Mouse (Mus musculus): ENCODE results near the gene Grhpr. TPM values are rescaled to one million over a fixed set of nuclear protein-coding genes. Genes with fewer than 3 reads are reported as not detected.
"Not testable (repeated sequence)": the region's sequence is repeated elsewhere in the genome, so short reads cannot be mapped to it uniquely, and the experiment has no call there.

The Grhpr gene
- polyA plus RNA-seq, 1 experiment from 2014 or later: 48.8 TPM

DNA sequence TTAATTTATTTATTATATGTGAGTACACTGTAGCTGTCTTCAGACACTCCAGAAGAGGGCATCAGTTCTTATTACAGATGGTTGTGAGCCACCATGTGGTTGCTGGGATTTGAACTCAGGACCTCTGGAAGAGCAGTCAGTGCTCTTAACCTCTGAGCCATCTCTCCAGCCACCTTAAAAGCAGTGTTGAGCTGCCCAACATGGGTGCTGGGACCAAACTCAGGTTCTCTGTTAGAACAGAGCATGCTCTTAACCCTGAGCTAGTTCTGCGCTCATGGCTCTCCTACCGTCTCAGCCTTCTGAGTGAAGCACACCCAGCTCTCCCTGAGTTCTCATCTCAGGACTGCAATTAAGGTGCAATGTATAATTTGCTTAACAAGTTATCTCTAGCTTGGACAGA, 35.1 kb upstream of the Grhpr start:
- H3K36me3 ChIP-seq (ENCODE audit: control insufficient read depth, insufficient read depth, low read length); H3K27me3 ChIP-seq (ENCODE audit: control insufficient read depth, insufficient read depth, low read length); ATAC-seq (replicated peaks; ENCODE audit: low FRiP score); H3K9ac ChIP-seq (ENCODE audit: low read length); H3K4me1 ChIP-seq (replicated peaks; ENCODE audit: control insufficient read depth, insufficient read depth, low read length); DNase-seq (ENCODE audit: low spot score); H3K9me3 ChIP-seq (ENCODE audit: control insufficient read depth, low read length); H3K27ac ChIP-seq (ENCODE audit: low read depth, low read length); H3K4me3 ChIP-seq (ENCODE audit: low read depth, low read length); H3K4me2 ChIP-seq (ENCODE audit: low read depth, low read length, severe bottlenecking): not testable (repeated sequence)
- WGBS: 94% methylated on average over 2 of the region's 2 CpGs

- H3K9ac ChIP-seq (ENCODE audit: low read length): no peak overlapping the region
- WGBS: 93% methylated on average over 5 of the region's 5 CpGs
These were observed 33.7 kb upstream of the Grhpr start for GRCm38 (mm10) chr4:44947464-44947863.

DNA sequence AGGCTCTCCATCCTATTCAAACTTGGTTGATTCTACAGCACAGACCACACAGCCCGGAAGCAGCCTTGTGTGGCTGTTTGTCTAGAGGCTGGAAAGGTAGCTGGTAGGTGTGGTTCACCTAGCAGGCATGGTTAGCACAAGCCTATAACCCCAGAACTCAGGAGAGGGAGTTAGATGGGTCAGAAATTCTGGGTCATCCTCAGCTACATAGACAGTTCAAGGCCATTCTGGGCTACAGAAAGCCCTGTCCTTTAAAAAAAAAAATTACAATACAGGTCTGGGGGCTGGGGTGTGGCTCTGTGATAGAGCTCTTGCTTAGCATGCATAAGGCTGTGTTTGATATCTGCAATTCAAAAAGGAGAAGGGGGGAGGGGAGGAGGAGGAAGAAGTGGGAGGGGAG, 32.9 kb upstream of the Grhpr start:
- no peaks in the 10 kb centered on the region for H3K36me3 ChIP-seq (ENCODE audit: control insufficient read depth, insufficient read depth, low read length)
- no peak overlapping the region for H3K9ac ChIP-seq (ENCODE audit: low read length)
- no peak for ATAC-seq (replicated peaks; ENCODE audit: low FRiP score)
- no peak for DNase-seq (ENCODE audit: low spot score)
- no peaks in the 10 kb centered on the region for H3K9me3 ChIP-seq (ENCODE audit: control insufficient read depth, low read length)
- no peak overlapping the region for H3K4me3 ChIP-seq (ENCODE audit: low read depth, low read length)
- H3K4me2 ChIP-seq (ENCODE audit: low read depth, low read length, severe bottlenecking): no peak overlapping the region
- H3K4me1 ChIP-seq (replicated peaks; ENCODE audit: control insufficient read depth, insufficient read depth, low read length): no peaks in the 10 kb centered on the region
- H3K27ac ChIP-seq (ENCODE audit: low read depth, low read length): no peak overlapping the region
- WGBS: 86% methylated on average over 1 of the region's 1 CpGs
- H3K27me3 ChIP-seq (ENCODE audit: control insufficient read depth, insufficient read depth, low read length): no peaks in the 10 kb centered on the region

More at GRCm38 (mm10) chr4:44947464-44947863, 33.7 kb upstream of the Grhpr start:
- no peak for ATAC-seq (replicated peaks; ENCODE audit: low FRiP score)
- no peak for DNase-seq (ENCODE audit: low spot score)
- no peak overlapping the region for H3K4me2 ChIP-seq (ENCODE audit: low read depth, low read length, severe bottlenecking)
- H3K27me3 ChIP-seq (ENCODE audit: control insufficient read depth, insufficient read depth, low read length): no peaks in the 10 kb centered on the region
- no peak overlapping the region for H3K27ac ChIP-seq (ENCODE audit: low read depth, low read length)
- no peaks in the 10 kb centered on the region for H3K9me3 ChIP-seq (ENCODE audit: control insufficient read depth, low read length)
- no peaks in the 10 kb centered on the region for H3K4me1 ChIP-seq (replicated peaks; ENCODE audit: control insufficient read depth, insufficient read depth, low read length)
- H3K4me3 ChIP-seq (ENCODE audit: low read depth, low read length): no peak overlapping the region
- H3K36me3 ChIP-seq (ENCODE audit: control insufficient read depth, insufficient read depth, low read length): no peaks in the 10 kb centered on the region

DNA sequence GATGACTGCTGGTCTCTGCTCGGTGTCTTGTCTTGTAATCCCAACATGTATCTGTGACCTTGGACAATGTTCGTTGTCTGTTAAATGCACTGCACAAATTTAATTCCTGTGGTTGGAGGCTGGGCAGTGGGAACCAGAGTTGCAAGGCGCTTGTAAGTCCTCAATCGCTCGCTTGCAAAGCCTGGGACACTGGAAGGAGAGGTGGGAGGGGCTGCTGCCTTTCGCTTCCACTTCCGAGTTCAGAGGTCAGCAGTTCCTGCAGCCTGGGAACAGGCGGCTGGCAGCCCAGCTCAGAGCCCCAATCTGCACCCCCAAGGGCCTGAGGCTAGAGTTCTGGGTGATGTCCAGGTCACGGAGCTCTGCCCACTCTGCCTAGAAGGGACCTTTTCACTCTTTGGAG, 28.2 kb upstream of the Grhpr start:
- no peak overlapping the region for H3K4me3 ChIP-seq (ENCODE audit: low read depth, low read length)
- H3K36me3 ChIP-seq (ENCODE audit: control insufficient read depth, insufficient read depth, low read length): no peaks in the 10 kb centered on the region
- no peak overlapping the region for H3K9ac ChIP-seq (ENCODE audit: low read length)
- no peaks in the 10 kb centered on the region for H3K9me3 ChIP-seq (ENCODE audit: control insufficient read depth, low read length)
- H3K27me3 ChIP-seq (ENCODE audit: control insufficient read depth, insufficient read depth, low read length): no peaks in the 10 kb centered on the region
- no peaks in the 10 kb centered on the region for H3K4me1 ChIP-seq (replicated peaks; ENCODE audit: control insufficient read depth, insufficient read depth, low read length)
- no peak overlapping the region for H3K4me2 ChIP-seq (ENCODE audit: low read depth, low read length, severe bottlenecking)
- ATAC-seq (replicated peaks; ENCODE audit: low FRiP score) (no peak), DNase-seq (ENCODE audit: low spot score) (no peak)
- 84% methylated on average over 9 of the region's 9 CpGs for WGBS
- no peak overlapping the region for H3K27ac ChIP-seq (ENCODE audit: low read depth, low read length)

GRCm38 (mm10) chr4:44958776-44959175, 22.4 kb upstream of the Grhpr start:
- Histone ChIP-seq H3K9ac (ENCODE audit: low read length) (no peak overlapping the region), H3K27ac (ENCODE audit: low read depth, low read length) (no peak overlapping the region), H3K27me3 (ENCODE audit: control insufficient read depth, insufficient read depth, low read length) (no peaks in the 10 kb centered on the region), H3K4me2 (ENCODE audit: low read depth, low read length, severe bottlenecking) (no peak overlapping the region), H3K4me3 (ENCODE audit: low read depth, low read length) (no peak overlapping the region), H3K36me3 (ENCODE audit: control insufficient read depth, insufficient read depth, low read length) (no peaks in the 10 kb centered on the region), H3K4me1 (replicated peaks; ENCODE audit: control insufficient read depth, insufficient read depth, low read length) (no peaks in the 10 kb centered on the region), H3K9me3 (ENCODE audit: control insufficient read depth, low read length) (no peaks in the 10 kb centered on the region)
- DNase-seq (ENCODE audit: low spot score) (no peak), ATAC-seq (replicated peaks; ENCODE audit: low FRiP score) (no peak)
- WGBS: 86% methylated on average over 9 of the region's 9 CpGs

GRCm38 (mm10) chr4:44959220-44959619, 22.0 kb upstream of the Grhpr start:
- H3K4me2 ChIP-seq (ENCODE audit: low read depth, low read length, severe bottlenecking): no peak overlapping the region
- no peak overlapping the region for H3K9ac ChIP-seq (ENCODE audit: low read length)
- no peaks in the 10 kb centered on the region for H3K27me3 ChIP-seq (ENCODE audit: control insufficient read depth, insufficient read depth, low read length)
- DNase-seq (ENCODE audit: low spot score): no peak
- no peak overlapping the region for H3K4me3 ChIP-seq (ENCODE audit: low read depth, low read length)
- ATAC-seq (replicated peaks; ENCODE audit: low FRiP score): no peak
- WGBS: 92% methylated on average over 13 of the region's 13 CpGs
- H3K4me1 ChIP-seq (replicated peaks; ENCODE audit: control insufficient read depth, insufficient read depth, low read length): no peaks in the 10 kb centered on the region
- H3K9me3 ChIP-seq (ENCODE audit: control insufficient read depth, low read length): no peaks in the 10 kb centered on the region
- no peak overlapping the region for H3K27ac ChIP-seq (ENCODE audit: low read depth, low read length)
- no peaks in the 10 kb centered on the region for H3K36me3 ChIP-seq (ENCODE audit: control insufficient read depth, insufficient read depth, low read length)

DNA sequence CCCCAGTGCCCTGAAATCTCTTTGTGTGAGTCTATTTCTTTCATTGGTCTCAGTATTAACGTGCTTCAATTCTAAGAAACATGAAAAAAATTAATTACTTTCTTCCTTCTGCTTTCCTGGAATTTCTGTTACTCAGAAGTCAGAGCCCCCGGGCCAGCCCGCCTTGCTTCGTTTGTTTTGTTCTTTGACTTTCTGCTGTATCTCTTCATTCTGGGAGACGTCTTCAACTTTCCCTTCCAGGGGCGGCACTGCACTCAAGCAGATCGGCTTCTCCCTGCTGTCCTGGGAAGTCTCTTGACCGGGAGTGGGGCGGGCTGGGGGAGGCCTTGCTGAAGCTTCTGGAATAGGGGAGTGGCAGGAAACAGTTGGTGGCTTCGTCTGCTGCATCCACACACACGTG, 18.0 kb upstream of the Grhpr start:
- Histone ChIP-seq H3K9me3 (ENCODE audit: control insufficient read depth, low read length) (no peaks in the 10 kb centered on the region), H3K4me1 (replicated peaks; ENCODE audit: control insufficient read depth, insufficient read depth, low read length) (no peaks in the 10 kb centered on the region), H3K9ac (ENCODE audit: low read length) (no peak overlapping the region), H3K4me2 (ENCODE audit: low read depth, low read length, severe bottlenecking) (no peak overlapping the region), H3K36me3 (ENCODE audit: control insufficient read depth, insufficient read depth, low read length) (no peaks in the 10 kb centered on the region), H3K27me3 (ENCODE audit: control insufficient read depth, insufficient read depth, low read length) (no peaks in the 10 kb centered on the region), H3K27ac (ENCODE audit: low read depth, low read length) (no peak overlapping the region), H3K4me3 (ENCODE audit: low read depth, low read length) (no peak overlapping the region)
- DNase-seq (ENCODE audit: low spot score) (no peak), ATAC-seq (replicated peaks; ENCODE audit: low FRiP score) (no peak)
- WGBS: 77% methylated on average over 11 of the region's 11 CpGs

GRCm38 (mm10) chr4:44965175-44965574, 16.0 kb upstream of the Grhpr start:
- H3K36me3 ChIP-seq (ENCODE audit: control insufficient read depth, insufficient read depth, low read length): no peaks in the 10 kb centered on the region
- no peaks in the 10 kb centered on the region for H3K4me1 ChIP-seq (replicated peaks; ENCODE audit: control insufficient read depth, insufficient read depth, low read length)
- no peak overlapping the region for H3K27ac ChIP-seq (ENCODE audit: low read depth, low read length)
- WGBS: 88% methylated on average over 2 of the region's 2 CpGs
- no peak overlapping the region for H3K4me3 ChIP-seq (ENCODE audit: low read depth, low read length)
- DNase-seq (ENCODE audit: low spot score) (no peak), ATAC-seq (replicated peaks; ENCODE audit: low FRiP score) (no peak)
- H3K9me3 ChIP-seq (ENCODE audit: control insufficient read depth, low read length): no peaks in the 10 kb centered on the region
- H3K27me3 ChIP-seq (ENCODE audit: control insufficient read depth, insufficient read depth, low read length): no peaks in the 10 kb centered on the region
- H3K9ac ChIP-seq (ENCODE audit: low read length): no peak overlapping the region
- no peak overlapping the region for H3K4me2 ChIP-seq (ENCODE audit: low read depth, low read length, severe bottlenecking)

DNA sequence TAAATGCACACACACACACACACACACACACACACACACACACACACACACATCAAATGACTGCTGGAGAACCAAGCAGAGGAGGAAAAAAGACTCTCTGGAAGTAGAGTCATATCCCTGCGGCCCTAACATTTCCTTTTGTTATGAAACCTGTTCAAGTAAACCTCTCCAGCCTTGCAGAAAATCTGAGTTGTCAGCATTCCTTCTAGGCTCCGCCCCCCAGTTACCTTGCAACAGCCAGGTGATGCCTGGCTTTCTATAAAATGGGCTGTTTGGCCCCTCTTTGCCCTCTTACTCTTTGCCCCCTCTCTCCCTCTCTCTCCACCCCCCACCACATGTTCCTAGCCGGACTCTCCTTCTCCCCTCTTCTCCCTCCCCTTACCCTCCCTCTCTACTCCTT, 15.5 kb upstream of the Grhpr start:
- Histone ChIP-seq H3K4me1 (replicated peaks; ENCODE audit: control insufficient read depth, insufficient read depth, low read length) (no peaks in the 10 kb centered on the region), H3K27ac (ENCODE audit: low read depth, low read length) (no peak overlapping the region), H3K4me3 (ENCODE audit: low read depth, low read length) (no peak overlapping the region), H3K9ac (ENCODE audit: low read length) (no peak overlapping the region), H3K9me3 (ENCODE audit: control insufficient read depth, low read length) (no peaks in the 10 kb centered on the region), H3K27me3 (ENCODE audit: control insufficient read depth, insufficient read depth, low read length) (no peaks in the 10 kb centered on the region), H3K36me3 (ENCODE audit: control insufficient read depth, insufficient read depth, low read length) (no peaks in the 10 kb centered on the region), H3K4me2 (ENCODE audit: low read depth, low read length, severe bottlenecking) (no peak overlapping the region)
- ATAC-seq (replicated peaks; ENCODE audit: low FRiP score): no peak
- 91% methylated on average over 3 of the region's 3 CpGs for WGBS
- no peak for DNase-seq (ENCODE audit: low spot score)

All from forebrain, embryonic 11.5 days (tissue).